Mouse (Mus musculus): ENCODE measurements around the gene Kif24.

DNA sequence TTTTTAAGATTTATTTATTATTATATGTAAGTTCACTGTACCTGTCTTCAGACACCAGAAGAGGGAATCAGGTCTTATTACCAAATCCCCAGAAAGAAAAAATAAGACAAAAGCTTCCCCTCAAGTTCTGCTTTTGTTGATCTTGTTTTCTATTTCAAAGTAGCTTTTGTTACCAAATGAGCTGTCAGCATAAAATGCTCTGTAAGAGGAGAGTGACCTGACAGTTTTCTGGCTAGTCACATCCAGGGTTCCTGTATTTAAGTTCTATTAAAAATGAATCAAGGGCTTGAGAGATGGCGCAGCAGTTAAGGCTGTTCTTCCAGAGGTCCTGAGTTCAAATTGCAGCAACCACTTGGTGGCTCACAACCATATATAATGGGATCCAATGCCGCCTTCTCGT lies 103.6 kb downstream of the Kif24 start:
- TF ChIP-seq HCFC1 (IDR thresholded peaks at IDR 0.05; ENCODE audit: borderline replicate concordance, insufficient read depth, low read length) (no peak), ZNF384 (IDR thresholded peaks at IDR 0.05; ENCODE audit: low read depth, low read length) (no peak), MAFK (IDR thresholded peaks at IDR 0.05; ENCODE audit: insufficient read depth, low read depth, low read length) (no peak)
